Mouse (Mus musculus): ENCODE measurements at regions not wholly inside any gene's neighbourhood (a gene's known extent, or its start where the extent isn't known, plus 50 kb on each side); places are given as distances from the start of the nearest gene placed in this dataset.

- TF ChIP-seq CTCF (conservative IDR thresholded peaks at IDR 0.05; ENCODE audit: low read length) (no peak), POU5F1 (IDR thresholded peaks at IDR 0.05; ENCODE audit: borderline replicate concordance, low read length) (no peak), NANOG (IDR thresholded peaks at IDR 0.05; ENCODE audit: borderline replicate concordance, low read length) (no peak)
Measured at GRCm38 (mm10) chrX:118112582-118112981, 314.4 kb upstream of the Tgif2lx2 start.

All from E14TG2a.4 (cell line).